Mouse (Mus musculus) cerebellum, adult 2 months (tissue): Measurements from ENCODE around the gene Pisd.

ENCODE experiments used
- CTCF ChIP-seq: fragments of 200-500 bp; IDR thresholded peaks from 2 replicates; pipeline ENCODE4 v1.5.1; 2011; ENCODE audit warnings: low read depth, mild to moderate bottlenecking, control low read depth, low read length, moderate library complexity, borderline replicate concordance; ENCODE audit not compliant: insufficient read depth
- POLR2A ChIP-seq: fragments of 200-500 bp; IDR thresholded peaks from 2 replicates; pipeline ENCODE4 v1.6.1; 2011; ENCODE audit warnings: low read length, control low read depth, borderline replicate concordance; ENCODE audit not compliant: insufficient read depth

DNA sequence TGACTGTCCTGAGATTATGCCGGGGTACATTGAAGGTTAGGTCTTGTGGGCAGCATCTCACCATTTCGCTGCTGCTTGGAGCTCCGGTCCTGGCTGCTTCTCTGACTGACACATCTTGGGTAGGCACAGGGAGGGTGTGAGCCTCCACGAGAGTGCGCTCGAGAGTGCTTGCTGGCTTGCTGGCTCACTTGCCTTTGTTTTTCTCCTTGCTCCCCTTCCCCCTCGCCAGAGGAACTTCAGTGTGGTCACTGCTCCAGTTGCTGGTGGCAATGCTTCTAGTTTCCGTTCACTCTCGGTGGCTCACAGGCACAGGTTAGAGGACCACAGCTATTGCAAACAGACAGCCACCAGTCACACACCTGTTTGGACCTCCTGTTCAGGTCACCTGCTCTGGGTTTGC, 43.3 kb downstream of the Pisd start:
- TF ChIP-seq POLR2A (peak; percentile 27; the same call in 1 of the 2 replicates), CTCF (peak; percentile 60; the same call in 1 of the 2 replicates)
